Mouse (Mus musculus): Measurements from ENCODE around the gene Shcbp1l. TPM values are rescaled to one million over a fixed set of nuclear protein-coding genes. Genes with fewer than 3 reads are reported as not detected.

Gene Shcbp1l
- not detected for total RNA-seq (2021)
- polyA plus RNA-seq (2012; rRNA removed): 0.06 TPM in 1 of 2 replicates, not detected in the other
- long read RNA-seq: 0 reads

GRCm38 (mm10) chr1:153424770-153425584 lies at the start of gene Shcbp1l:
TSS of gene Shcbp1l (plus strand) at chr1:153425162.
- intact Hi-C loops (cut with DNase I): no loop called here
- peaks cover 4% of the 10 kb centered on the region for H3K4me1 ChIP-seq (ENCODE audit: control insufficient read depth, insufficient read depth, low read length)
- no peak within 1 kb of the TSS for H3K27ac ChIP-seq
- H3K27me3 ChIP-seq (ENCODE audit: control insufficient read depth, insufficient read depth, low read length): no peaks in the 10 kb centered on the region; the same call in 1 of the 2 replicates
- H3K4me3 ChIP-seq: peak within 1 kb of the TSS; percentile 39
- no peak for TF ChIP-seq EP300 (IDR thresholded peaks at IDR 0.05; ENCODE audit: insufficient read depth, low read depth, low read length)
- no peak for TF ChIP-seq POLR2A (IDR thresholded peaks at IDR 0.05; ENCODE audit: insufficient read depth, low read depth, low read length)
- TF ChIP-seq CTCF (IDR thresholded peaks at IDR 0.05): no peak
- DNase-seq: peak; percentile 61 to 69
- no peaks in the 10 kb centered on the region for H3K79me2 ChIP-seq (replicated peaks; ENCODE audit: control insufficient read depth, insufficient read depth, low read length)
- 10% methylated on average over 60 of the region's 60 CpGs for WGBS
- no peaks in the 10 kb centered on the region for H3K36me3 ChIP-seq (ENCODE audit: control insufficient read depth, insufficient read depth, low read length)
- H3K9ac ChIP-seq (ENCODE audit: low read depth, low read length): peak within 1 kb of the TSS; percentile 46

DNA sequence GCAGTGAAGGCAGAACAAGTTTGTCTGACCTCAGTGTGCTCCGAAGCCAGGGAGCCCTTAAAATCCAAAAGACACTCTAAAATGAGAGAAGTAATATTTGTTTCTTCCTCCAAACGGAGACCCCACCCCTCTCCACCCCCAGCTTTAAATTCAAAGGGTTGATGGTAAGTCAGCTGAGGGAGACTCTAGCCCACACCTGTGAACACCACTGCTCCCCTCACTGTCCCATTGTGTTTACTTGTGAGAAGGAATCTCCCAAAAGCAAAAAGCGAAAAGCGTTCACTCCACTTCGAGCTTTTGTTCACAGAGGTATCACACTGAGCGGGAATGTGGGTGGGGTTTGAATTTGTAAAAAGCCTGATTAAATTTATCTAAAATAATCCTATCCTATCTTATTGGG lies 48.5 kb upstream of the Shcbp1l start:
- no peak overlapping the region for H3K9ac ChIP-seq (ENCODE audit: low read depth, low read length)
- H3K36me3 ChIP-seq (ENCODE audit: control insufficient read depth, insufficient read depth, low read length): no peaks in the 10 kb centered on the region
- no peaks in the 10 kb centered on the region for H3K27me3 ChIP-seq (ENCODE audit: control insufficient read depth, insufficient read depth, low read length)
- H3K79me2 ChIP-seq (replicated peaks; ENCODE audit: control insufficient read depth, insufficient read depth, low read length): no peaks in the 10 kb centered on the region
- no peak overlapping the region for H3K27ac ChIP-seq
- H3K4me3 ChIP-seq: no peak overlapping the region
- TF ChIP-seq EP300 (IDR thresholded peaks at IDR 0.05; ENCODE audit: insufficient read depth, low read depth, low read length): no peak
- TF ChIP-seq CTCF (IDR thresholded peaks at IDR 0.05): no peak
- no peak for TF ChIP-seq POLR2A (IDR thresholded peaks at IDR 0.05; ENCODE audit: insufficient read depth, low read depth, low read length)
- no peak for DNase-seq
- H3K4me1 ChIP-seq (ENCODE audit: control insufficient read depth, insufficient read depth, low read length): no peaks in the 10 kb centered on the region
- intact Hi-C loops (cut with DNase I): no loop called here
- 68% methylated on average over 6 of the region's 6 CpGs for WGBS

DNA sequence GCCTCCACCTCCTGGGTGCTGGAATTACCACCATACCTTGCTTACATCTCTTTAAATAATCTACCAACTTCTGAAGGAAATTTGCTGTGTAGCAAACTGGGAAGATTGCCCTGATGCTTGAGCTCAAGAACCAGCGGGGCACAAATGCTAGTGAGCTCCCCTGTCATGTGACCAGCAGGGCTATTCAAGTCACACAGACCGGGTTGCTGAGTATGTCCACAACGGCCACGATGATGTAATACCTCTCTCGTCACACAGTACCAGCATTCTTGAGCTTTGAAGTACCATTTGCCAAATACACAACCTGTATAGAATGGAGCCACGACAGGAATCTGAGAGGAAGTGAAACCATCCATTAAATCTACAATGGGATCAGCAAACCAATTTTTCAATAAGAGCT lies 46.4 kb upstream of the Shcbp1l start:
- TF ChIP-seq POLR2A (IDR thresholded peaks at IDR 0.05; ENCODE audit: insufficient read depth, low read depth, low read length) (no peak), EP300 (IDR thresholded peaks at IDR 0.05; ENCODE audit: insufficient read depth, low read depth, low read length) (no peak), CTCF (IDR thresholded peaks at IDR 0.05) (no peak)
- Histone ChIP-seq H3K27ac (no peak overlapping the region), H3K79me2 (replicated peaks; ENCODE audit: control insufficient read depth, insufficient read depth, low read length) (no peaks in the 10 kb centered on the region), H3K4me1 (ENCODE audit: control insufficient read depth, insufficient read depth, low read length) (no peaks in the 10 kb centered on the region), H3K9ac (ENCODE audit: low read depth, low read length) (no peak overlapping the region), H3K4me3 (no peak overlapping the region), H3K36me3 (ENCODE audit: control insufficient read depth, insufficient read depth, low read length) (no peaks in the 10 kb centered on the region), H3K27me3 (ENCODE audit: control insufficient read depth, insufficient read depth, low read length) (no peaks in the 10 kb centered on the region)
- WGBS: 58% methylated on average over 6 of the region's 6 CpGs
- intact Hi-C loops (cut with DNase I): no loop called here
- DNase-seq: no peak

DNA sequence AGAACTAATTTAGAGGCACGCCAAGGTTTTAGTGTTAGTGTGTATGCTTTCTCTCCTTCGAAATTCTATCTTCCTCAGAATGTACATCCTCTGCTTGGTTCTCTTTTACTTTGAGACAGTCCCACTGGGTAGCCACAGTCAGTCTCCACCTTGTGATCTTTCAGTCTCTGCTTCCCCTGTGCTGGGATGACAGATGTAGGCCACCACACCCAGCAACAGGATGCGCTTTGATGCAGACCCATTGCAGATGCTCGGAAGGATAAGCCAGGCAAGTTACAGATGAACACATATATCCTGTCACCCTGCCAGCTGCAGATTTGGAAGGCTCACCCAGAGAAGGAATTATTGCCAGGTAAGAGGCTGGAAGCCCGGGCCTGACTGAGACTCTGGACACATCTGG lies 45.1 kb upstream of the Shcbp1l start:
- no peak for DNase-seq
- TF ChIP-seq POLR2A (IDR thresholded peaks at IDR 0.05; ENCODE audit: insufficient read depth, low read depth, low read length) (no peak), CTCF (IDR thresholded peaks at IDR 0.05) (no peak), EP300 (IDR thresholded peaks at IDR 0.05; ENCODE audit: insufficient read depth, low read depth, low read length) (no peak)
- Histone ChIP-seq H3K27me3 (ENCODE audit: control insufficient read depth, insufficient read depth, low read length) (no peaks in the 10 kb centered on the region), H3K9ac (ENCODE audit: low read depth, low read length) (no peak overlapping the region), H3K4me1 (ENCODE audit: control insufficient read depth, insufficient read depth, low read length) (peaks cover 2% of the 10 kb centered on the region; the same call in 1 of the 2 replicates), H3K79me2 (replicated peaks; ENCODE audit: control insufficient read depth, insufficient read depth, low read length) (no peaks in the 10 kb centered on the region), H3K4me3 (no peak overlapping the region), H3K27ac (no peak overlapping the region), H3K36me3 (ENCODE audit: control insufficient read depth, insufficient read depth, low read length) (no peaks in the 10 kb centered on the region)
- intact Hi-C loops (cut with DNase I): no loop called here
- WGBS: 70% methylated on average over 5 of the region's 5 CpGs

DNA sequence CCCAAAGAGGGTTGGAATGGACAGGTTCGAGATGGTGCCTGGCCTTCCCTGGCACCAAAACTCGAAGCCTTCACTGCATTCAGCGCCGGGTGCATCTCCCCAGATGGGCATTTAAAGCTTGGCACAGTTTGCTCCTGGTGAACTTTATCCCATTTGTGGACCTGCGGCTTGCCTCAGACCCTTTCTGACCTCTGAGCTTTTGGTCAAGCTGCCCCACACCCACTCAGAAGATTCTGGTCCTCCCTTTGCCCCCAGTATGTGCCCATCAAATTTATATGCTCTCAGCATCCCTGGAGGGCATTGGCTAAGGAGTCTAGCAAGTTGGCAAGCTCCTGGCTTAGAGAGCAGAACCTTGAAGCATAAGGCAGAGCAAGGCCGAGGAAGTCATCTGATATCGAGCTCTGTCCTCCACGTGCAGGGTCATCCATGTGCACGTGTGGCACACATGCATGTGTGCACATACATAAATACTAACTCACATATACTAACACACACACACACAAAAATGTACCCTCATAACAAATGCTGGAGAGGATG lies 44.1 kb upstream of the Shcbp1l start:
- H3K27ac ChIP-seq: no peak overlapping the region
- no peaks in the 10 kb centered on the region for H3K36me3 ChIP-seq (ENCODE audit: control insufficient read depth, insufficient read depth, low read length)
- no peak overlapping the region for H3K4me3 ChIP-seq
- H3K27me3 ChIP-seq (ENCODE audit: control insufficient read depth, insufficient read depth, low read length): no peaks in the 10 kb centered on the region
- H3K4me1 ChIP-seq (ENCODE audit: control insufficient read depth, insufficient read depth, low read length): peaks cover 3% of the 10 kb centered on the region; the same call in 1 of the 2 replicates
- H3K9ac ChIP-seq (ENCODE audit: low read depth, low read length): no peak overlapping the region
- no peak for TF ChIP-seq CTCF (IDR thresholded peaks at IDR 0.05)
- 91% methylated on average over 9 of the region's 9 CpGs for WGBS
- H3K79me2 ChIP-seq (replicated peaks; ENCODE audit: control insufficient read depth, insufficient read depth, low read length): no peaks in the 10 kb centered on the region
- intact Hi-C loops (cut with DNase I): no loop called here
- DNase-seq: no peak

- 47% methylated on average over 6 of the region's 6 CpGs for WGBS
- Histone ChIP-seq H3K9ac (ENCODE audit: low read depth, low read length) (no peak overlapping the region), H3K79me2 (replicated peaks; ENCODE audit: control insufficient read depth, insufficient read depth, low read length) (no peaks in the 10 kb centered on the region), H3K27me3 (ENCODE audit: control insufficient read depth, insufficient read depth, low read length) (no peaks in the 10 kb centered on the region), H3K4me3 (no peak overlapping the region), H3K36me3 (ENCODE audit: control insufficient read depth, insufficient read depth, low read length) (no peaks in the 10 kb centered on the region), H3K4me1 (ENCODE audit: control insufficient read depth, insufficient read depth, low read length) (peaks cover 3% of the 10 kb centered on the region; the same call in 1 of the 2 replicates), H3K27ac (no peak overlapping the region)
- intact Hi-C loops (cut with DNase I): loop anchor here (2.0 to 5.0 kb wide), 4 partner anchors 30 to 338 kb away; partner anchors contain the start of gene Lamc1
- DNase-seq: peak in 1 of 2 experiments; percentile 11
- TF ChIP-seq POLR2A (IDR thresholded peaks at IDR 0.05; ENCODE audit: insufficient read depth, low read depth, low read length) (peak; percentile 28; the same call in 1 of the 2 replicates), EP300 (IDR thresholded peaks at IDR 0.05; ENCODE audit: insufficient read depth, low read depth, low read length) (0 out of 2 replicates have a peak, but pooled peaks have one; percentile 48), CTCF (IDR thresholded peaks at IDR 0.05) (no peak)
Observed at GRCm38 (mm10) chr1:153385081-153385480, 39.9 kb upstream of the Shcbp1l start.

All from heart, adult 2 months (tissue).